Mouse (Mus musculus) liver, embryonic 11.5 days (tissue): ENCODE data around the gene Trim47. TPM values are rescaled to one million over a fixed set of nuclear protein-coding genes. Genes with fewer than 3 reads are reported as not detected.
A peak's percentile ranks its signal among the peaks of the same experiment; 100 is the strongest.

ENCODE experiments used
- ATAC-seq: fragments of 200-750 bp; cut with Nextera tagmentation; replicated peaks from 2 replicates; pipeline ENCODE4 v1.8.0; 2017; ENCODE audit warnings: moderate number of reproducible peaks, mild to moderate bottlenecking, moderate TSS enrichment, moderate library complexity; ENCODE audit not compliant: low FRiP score
- DNase-seq: peaks from one replicate; pipeline ENCODE4 v3.0.0-alpha.2; 2017; ENCODE audit warnings: low spot score
- H3K27ac ChIP-seq: fragments of 300-500 bp; sonication (generic); 2 replicates; pipeline ENCODE4 v1.5.1; 2014; ENCODE audit warnings: mild to moderate bottlenecking, low read depth, low read length, control low read depth
- H3K27me3 ChIP-seq: fragments of 300-500 bp; sonication (generic); replicated peaks from 2 replicates; pipeline ENCODE4 v1.6.1; 2014; ENCODE audit warnings: low read length, mixed read lengths; ENCODE audit not compliant: control insufficient read depth, insufficient read depth
- H3K36me3 ChIP-seq: fragments of 300-500 bp; sonication (generic); 2 replicates; pipeline ENCODE4 v1.6.1; 2014; ENCODE audit warnings: mild to moderate bottlenecking, low read length, moderate library complexity, mixed read lengths; ENCODE audit not compliant: control insufficient read depth, insufficient read depth
- H3K4me1 ChIP-seq: fragments of 300-500 bp; sonication (generic); replicated peaks from 2 replicates; pipeline ENCODE4 v1.6.1; 2014; ENCODE audit warnings: low read length, mixed read lengths; ENCODE audit not compliant: control insufficient read depth, insufficient read depth
- H3K4me2 ChIP-seq: fragments of 300-500 bp; sonication (generic); 2 replicates; pipeline ENCODE4 v1.6.1; 2014; ENCODE audit warnings: mild to moderate bottlenecking, control low read depth, moderate library complexity
- H3K4me3 ChIP-seq: fragments of 300-500 bp; sonication (generic); 2 replicates; pipeline ENCODE4 v1.5.1; 2014; ENCODE audit warnings: low read depth, low read length, control low read depth
- H3K9ac ChIP-seq: fragments of 300-500 bp; sonication (generic); 2 replicates; pipeline ENCODE4 v1.6.1; 2014; ENCODE audit warnings: low read depth, low read length, control low read depth
- H3K9me3 ChIP-seq: fragments of 300-500 bp; sonication (generic); 2 replicates; pipeline ENCODE4 v1.6.1; 2016; ENCODE audit warnings: low read length, inconsistent platforms, mixed read lengths; ENCODE audit not compliant: control insufficient read depth
- WGBS: fragments of 180-500 bp; shearing (Covaris S2); extraction: QIAGEN DNeasy Blood & Tissue Kit; methylation state at CpG from one replicate; pipeline ENCODE4 v1.1.7; 2014; 5-methylcytosine and 5-hydroxymethylcytosine counted together
- polyA plus RNA-seq: library from polyadenylated mRNA; unstranded; fragments of >200 nt; fragmentation: Nextera tagmentation; extraction: Ambion mirVana; gene quantifications from 2 replicates; pipeline ENCODE4 v1.2.1, GENCODE M21; 2014

Trim47 gene
- polyA plus RNA-seq, 1 experiment from 2014 or later = 6.6 TPM

DNA sequence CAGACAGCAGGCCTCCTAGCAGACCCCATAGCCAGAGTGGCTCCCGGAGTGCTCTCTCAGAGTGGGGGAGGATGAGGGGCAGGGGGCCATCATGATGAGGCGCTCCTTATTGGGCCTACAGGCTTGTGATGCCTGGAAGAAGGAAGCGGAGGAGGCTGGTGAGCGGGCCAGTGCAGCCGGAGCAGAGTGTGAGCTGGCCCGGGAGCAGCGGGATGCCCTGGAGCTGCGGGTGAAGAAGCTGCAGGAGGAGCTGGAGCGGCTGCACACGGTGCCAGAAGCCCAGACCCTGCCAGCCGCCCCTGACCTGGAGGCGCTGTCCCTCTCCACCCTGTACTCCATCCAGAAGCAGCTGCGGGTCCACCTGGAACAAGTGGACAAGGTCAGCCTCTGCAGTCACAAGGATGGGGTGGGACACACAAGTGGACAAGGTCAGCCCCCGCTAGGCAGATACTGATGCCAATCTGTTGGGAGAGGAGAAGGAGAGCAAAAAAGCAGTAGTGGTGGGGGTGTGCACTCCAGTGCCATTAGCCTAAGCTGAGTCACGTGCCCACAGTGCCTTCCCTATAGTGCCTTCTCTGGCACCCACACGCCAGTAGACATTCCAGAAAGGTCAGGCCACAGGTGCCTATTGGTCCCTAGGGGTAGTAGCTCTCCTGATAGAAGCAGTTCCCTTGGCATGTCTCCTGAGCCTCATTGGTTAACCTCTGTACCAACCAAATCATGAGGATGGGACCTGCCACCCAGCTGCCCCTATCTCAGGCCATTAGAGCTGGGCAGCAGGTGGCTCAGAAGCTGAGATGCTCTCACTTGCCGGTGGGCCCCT, 67.9 kb downstream of the Trim47 start:
- DNase-seq = no peak
- peaks cover 65% of the 10 kb centered on the region for H3K36me3 ChIP-seq
- no peak overlapping the region; the same call in 1 of the 2 replicates for H3K27ac ChIP-seq
- ATAC-seq = no peak
- H3K27me3 ChIP-seq = no peaks in the 10 kb centered on the region
- no peak overlapping the region for H3K9ac ChIP-seq
- no peak overlapping the region for H3K4me3 ChIP-seq
- no peaks in the 10 kb centered on the region for H3K9me3 ChIP-seq
- no peak overlapping the region for H3K4me2 ChIP-seq
- peaks cover 29% of the 10 kb centered on the region for H3K4me1 ChIP-seq
- WGBS = 91% methylated on average over 17 of the region's 17 CpGs

GRCm38 (mm10) chr11:116058022-116058614, 68.9 kb downstream of the Trim47 start:
- H3K27ac ChIP-seq = peak overlapping the region; percentile 82; the same call in 1 of the 2 replicates

GRCm38 (mm10) chr11:116057237-116057881, 69.7 kb downstream of the Trim47 start:
- no peaks in the 10 kb centered on the region for H3K27me3 ChIP-seq
- ATAC-seq (peak; percentile 76), DNase-seq (no peak)
- H3K9ac ChIP-seq = peak overlapping the region; percentile 41
- H3K4me1 ChIP-seq = peaks cover 35% of the 10 kb centered on the region
- H3K9me3 ChIP-seq = no peaks in the 10 kb centered on the region
- WGBS = 47% methylated on average over 4 of the region's 4 CpGs
- H3K4me3 ChIP-seq = no peak overlapping the region
- peaks cover 75% of the 10 kb centered on the region for H3K36me3 ChIP-seq
- H3K4me2 ChIP-seq = peak overlapping the region; percentile 12; the same call in 1 of the 2 replicates
- peak overlapping the region; percentile 82 for H3K27ac ChIP-seq

More at GRCm38 (mm10) chr11:116058022-116058614, 68.9 kb downstream of the Trim47 start:
- Histone ChIP-seq H3K36me3 (peaks cover 69% of the 10 kb centered on the region), H3K9me3 (no peaks in the 10 kb centered on the region), H3K4me3 (no peak overlapping the region), H3K4me1 (peaks cover 35% of the 10 kb centered on the region), H3K9ac (peak overlapping the region; percentile 39; the same call in 1 of the 2 replicates), H3K27me3 (no peaks in the 10 kb centered on the region), H3K4me2 (peak overlapping the region; percentile 12; the same call in 1 of the 2 replicates)
- DNase-seq = no peak
- no peak for ATAC-seq
- 77% methylated on average over 12 of the region's 12 CpGs for WGBS

- Histone ChIP-seq H3K4me1 (peaks cover 35% of the 10 kb centered on the region), H3K9ac (no peak overlapping the region), H3K27ac (no peak overlapping the region), H3K36me3 (peaks cover 80% of the 10 kb centered on the region), H3K4me2 (no peak overlapping the region), H3K27me3 (no peaks in the 10 kb centered on the region), H3K4me3 (no peak overlapping the region), H3K9me3 (no peaks in the 10 kb centered on the region)
- ATAC-seq = no peak
- WGBS = 74% methylated on average over 11 of the region's 11 CpGs
- no peak for DNase-seq
These were observed 71.1 kb downstream of the Trim47 start for GRCm38 (mm10) chr11:116055873-116056272.

Other genes starting within 250 kb of the Trim47 start
- 39.5 and 45.9 TPM in 2 replicates for gene Smim5, start 227.2 kb downstream of the Trim47 start, polyA plus RNA-seq
- 3.5 and 3.6 TPM in 2 replicates for gene Smim6, start 215.2 kb downstream of the Trim47 start, polyA plus RNA-seq
- gene Sap30bp, start 193.9 kb downstream of the Trim47 start, polyA plus RNA-seq = 36.5 and 39.9 TPM in 2 replicates
- gene Recql5, start 193.7 kb downstream of the Trim47 start, polyA plus RNA-seq = 19.8 and 22.9 TPM in 2 replicates
- gene Itgb4, start 152.5 kb downstream of the Trim47 start, polyA plus RNA-seq = 0.60 and 0.77 TPM in 2 replicates
- gene Galk1, start 114.5 kb downstream of the Trim47 start, polyA plus RNA-seq = 299 and 304 TPM in 2 replicates
- 1,141 and 1,182 TPM in 2 replicates for gene H3f3b, start 99.2 kb downstream of the Trim47 start, polyA plus RNA-seq
- gene Unk, start 96.9 kb downstream of the Trim47 start, polyA plus RNA-seq = 28.9 and 34.1 TPM in 2 replicates
- 44.8 and 45.3 TPM in 2 replicates for gene Unc13d, start 49.2 kb downstream of the Trim47 start, polyA plus RNA-seq
- 98.8 and 105 TPM in 2 replicates for gene Wbp2, start 40.2 kb downstream of the Trim47 start, polyA plus RNA-seq
- gene Trim65, start 3.9 kb upstream of the Trim47 start, polyA plus RNA-seq = 3.1 and 3.5 TPM in 2 replicates
- 121 and 126 TPM in 2 replicates for gene Mrpl38, start 11.7 kb upstream of the Trim47 start, polyA plus RNA-seq
- gene Fbf1, start 41.0 kb upstream of the Trim47 start, polyA plus RNA-seq = 20.1 and 23.3 TPM in 2 replicates
- gene Ten1, start 71.6 kb upstream of the Trim47 start, polyA plus RNA-seq = 62.3 and 63.8 TPM in 2 replicates
- gene Acox1, start 71.8 kb upstream of the Trim47 start, polyA plus RNA-seq = 22.7 and 23.6 TPM in 2 replicates
- 0.56 TPM in 2 replicates for gene Evpl, start 110.9 kb upstream of the Trim47 start, polyA plus RNA-seq
- 88.4 and 89.4 TPM in 2 replicates for gene Srp68, start 147.0 kb upstream of the Trim47 start, polyA plus RNA-seq
- 0.11 TPM in 1 of 2 replicates, not detected in the other for gene Galr2, start 153.7 kb upstream of the Trim47 start, polyA plus RNA-seq
- gene Exoc7, start 180.0 kb upstream of the Trim47 start, polyA plus RNA-seq = 47.4 and 51.3 TPM in 2 replicates
- 1.2 and 1.3 TPM in 2 replicates for gene Foxj1, start 208.2 kb upstream of the Trim47 start, polyA plus RNA-seq